Mouse (Mus musculus) liver, embryonic 14.5 days (tissue): ENCODE data around the gene Ifnl2.
"Not testable (repeated sequence)": the region's sequence is repeated elsewhere in the genome, so short reads cannot be mapped to it uniquely, and the experiment has no call there.

Experiments
- CTCF ChIP-seq: IDR thresholded peaks from 2 replicates; pipeline ENCODE4 v1.5.1; 2016; ENCODE audit warnings: antibody characterized with exemption, low read depth, control low read depth
- EP300 ChIP-seq: IDR thresholded peaks from 2 replicates; pipeline ENCODE4 v1.6.1; 2016; ENCODE audit warnings: antibody characterized with exemption, low read depth

GRCm38 (mm10) chr7:28538886-28539285 is 28.6 kb upstream of the Ifnl2 start:
- not testable (repeated sequence) for TF ChIP-seq CTCF, EP300
